Mouse (Mus musculus): Measurements from ENCODE around the gene Myl10.
"Not testable (repeated sequence)": the region's sequence is repeated elsewhere in the genome, so short reads cannot be mapped to it uniquely, and the experiment has no call there.

Myl10 gene

GRCm38 (mm10) chr5:136706803-136707202 is 13.9 kb downstream of the Myl10 start:
- DNase-seq: peak; percentile 34

GRCm38 (mm10) chr5:136708116-136708515 is 15.2 kb downstream of the Myl10 start:
- DNase-seq: no peak

GRCm38 (mm10) chr5:136710742-136711141 is 17.8 kb downstream of the Myl10 start:
- DNase-seq: no peak

GRCm38 (mm10) chr5:136714232-136714875 is 21.4 kb downstream of the Myl10 start:
- peak; percentile 35 for DNase-seq

- no peak for DNase-seq
Measured at GRCm38 (mm10) chr5:136714879-136715278, 21.9 kb downstream of the Myl10 start.

GRCm38 (mm10) chr5:136716696-136717572 is 24.0 kb downstream of the Myl10 start:
- no peak for DNase-seq

GRCm38 (mm10) chr5:136717573-136717854 is 24.6 kb downstream of the Myl10 start:
- no peak for DNase-seq

GRCm38 (mm10) chr5:136718656-136719055 is 25.7 kb downstream of the Myl10 start:
- DNase-seq: no peak

- no peak for DNase-seq
Measured at GRCm38 (mm10) chr5:136721596-136721995, 28.6 kb downstream of the Myl10 start.

- not testable (repeated sequence) for DNase-seq
Measured at GRCm38 (mm10) chr5:136726271-136726670, 33.3 kb downstream of the Myl10 start.

GRCm38 (mm10) chr5:136738918-136739317 is 46.0 kb downstream of the Myl10 start:
- DNase-seq: no peak

- no peak for DNase-seq
Measured at GRCm38 (mm10) chr5:136746596-136746995, 53.6 kb downstream of the Myl10 start.
